Mouse (Mus musculus) cerebellum, postnatal 36 days (tissue): ENCODE results near the gene Cd53.

Source experiments
- DNase-seq, 2 experiments: peaks; one replicate each; pipeline ENCODE4 v3.0.0; 2021 to 2022; ENCODE audit warnings: mixed read lengths in 2 of 2

Gene Cd53

DNA sequence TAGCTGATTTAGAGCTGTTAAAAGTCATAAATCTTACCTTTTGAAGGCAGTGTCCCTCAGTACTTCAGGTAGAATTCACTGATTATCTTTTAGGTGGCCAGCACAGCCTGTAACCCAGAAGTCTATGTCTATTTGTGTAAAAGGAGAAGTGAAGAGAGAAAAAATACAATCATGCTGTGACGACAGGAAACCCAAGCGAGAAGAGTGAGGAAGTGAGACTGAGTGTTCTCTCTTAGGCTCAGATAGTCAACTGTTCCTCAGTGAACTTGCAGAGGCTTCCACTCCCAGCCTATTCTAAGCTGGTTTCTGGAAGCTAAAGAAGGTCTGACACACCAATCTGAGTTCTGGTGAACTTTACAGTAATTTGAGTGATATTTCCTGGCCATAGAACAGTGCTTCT, at the start of gene Cd53:
TSS of gene Cd53 (minus strand) at position 220 of the 400 bp plus-strand sequence.
- no peak for DNase-seq

- no peak for DNase-seq
Observed at GRCm38 (mm10) chr3:106832107-106832506, 42.2 kb upstream of the Cd53 start.

DNA sequence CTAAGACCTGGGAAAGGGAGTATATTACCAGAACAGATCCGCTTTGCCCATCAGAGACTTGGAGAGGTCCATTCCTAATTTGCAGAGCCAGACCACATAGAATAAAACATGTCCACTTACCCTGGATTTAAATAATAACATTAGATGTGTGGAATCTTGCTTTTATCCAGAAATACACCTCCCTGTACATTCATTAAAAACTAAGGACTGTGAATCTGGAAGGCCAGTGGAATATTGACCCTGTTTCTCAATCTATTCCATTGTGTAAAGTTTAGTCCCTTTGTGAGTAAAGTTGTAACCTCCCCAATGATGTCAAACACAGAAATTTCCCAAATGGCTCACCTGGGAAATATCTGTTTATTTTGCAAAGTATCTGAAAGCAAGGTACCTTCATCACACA, 36.2 kb upstream of the Cd53 start, which contains the start of gene Olfr266:
TSS of gene Olfr266 (minus strand) at position 101 of the 400 bp plus-strand sequence.
- no peak for DNase-seq

DNA sequence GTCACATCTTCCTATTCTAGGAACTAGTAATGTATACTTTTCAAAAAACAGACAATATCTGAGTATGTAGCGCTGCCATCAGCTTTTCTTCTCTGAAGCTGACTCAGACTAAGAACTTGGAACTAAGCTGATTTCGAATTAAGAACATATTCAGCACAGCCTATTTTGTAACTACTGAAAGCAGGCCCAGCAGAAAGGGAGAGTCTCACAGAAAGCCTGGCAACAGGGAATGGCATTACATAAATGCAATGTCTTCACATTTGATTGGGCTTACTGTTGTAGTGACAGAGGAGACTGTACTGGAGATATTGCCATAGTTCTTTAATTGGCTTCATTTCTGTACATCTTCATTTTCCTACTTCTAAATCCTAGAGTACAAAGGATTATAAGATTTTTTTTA, 27.7 kb upstream of the Cd53 start:
- no peak for DNase-seq

GRCm38 (mm10) chr3:106808972-106809695, 19.2 kb upstream of the Cd53 start:
- DNase-seq, result no peak

- DNase-seq, result no peak
Observed at GRCm38 (mm10) chr3:106798079-106798478, 8.1 kb upstream of the Cd53 start.

DNA sequence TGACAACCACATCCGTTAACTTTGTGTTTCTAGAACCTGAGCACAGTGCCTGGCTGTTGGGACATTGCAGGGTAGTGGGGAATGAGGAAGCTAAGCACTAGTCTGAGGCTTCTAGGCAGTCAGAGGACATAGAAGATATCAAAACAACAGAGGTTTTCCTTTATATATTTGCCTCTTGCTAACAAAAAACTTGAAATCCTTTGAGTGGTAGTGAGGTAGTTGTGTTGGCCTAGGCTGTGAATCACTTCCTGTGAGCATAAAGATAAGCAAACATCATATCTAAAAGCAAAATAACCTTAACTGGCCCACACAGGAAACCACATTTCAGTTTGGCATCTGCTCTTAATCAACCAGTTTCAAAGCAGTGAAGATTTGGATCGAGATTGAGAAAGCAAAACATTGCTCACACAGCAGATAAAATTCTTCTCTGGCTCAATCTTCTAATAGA, 1.5 kb downstream of the Cd53 start:
- no peak for DNase-seq

DNA sequence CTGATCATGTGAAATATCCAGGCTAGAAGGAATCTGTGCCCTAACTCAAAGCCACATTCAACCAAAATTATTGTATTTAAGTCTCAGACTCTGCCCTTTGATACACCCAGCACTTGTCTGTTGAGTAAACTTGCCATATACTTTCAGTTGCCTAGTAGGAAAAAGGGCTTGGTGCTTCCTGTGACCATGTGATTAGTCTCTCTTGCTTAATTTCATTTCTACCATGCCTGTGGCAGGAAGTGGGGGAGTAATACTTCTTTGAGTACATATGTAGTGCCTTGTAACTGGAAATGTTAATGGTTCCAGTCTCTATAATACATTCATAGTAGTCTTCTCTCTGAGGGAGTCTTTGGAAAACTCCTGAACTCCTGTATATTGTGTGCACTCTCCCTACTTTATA, 2.0 kb downstream of the Cd53 start:
- DNase-seq, result no peak

GRCm38 (mm10) chr3:106785130-106785529, 4.8 kb downstream of the Cd53 start:
- DNase-seq, result no peak

GRCm38 (mm10) chr3:106771834-106772233, 18.1 kb downstream of the Cd53 start:
- DNase-seq, result no peak

DNA sequence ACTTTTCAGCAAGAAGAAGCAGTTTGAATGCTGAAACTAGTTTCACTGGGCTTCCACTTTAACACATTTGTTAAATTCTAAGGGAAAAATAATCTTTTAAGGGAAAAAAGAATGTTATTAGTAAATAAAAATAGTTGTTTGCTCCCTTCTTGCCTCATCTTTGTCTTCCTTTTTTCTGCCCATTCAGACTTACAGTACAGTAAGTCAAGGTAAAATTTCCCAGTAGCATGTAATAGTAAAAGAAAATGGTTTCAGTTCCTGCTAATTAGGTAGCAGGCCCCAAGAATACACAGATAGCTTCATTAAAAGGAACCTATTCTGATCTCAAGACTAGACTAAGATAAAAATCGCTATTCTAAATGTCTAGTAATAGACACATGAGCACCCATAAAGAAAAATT, 34.1 kb downstream of the Cd53 start:
- DNase-seq, result no peak

DNA sequence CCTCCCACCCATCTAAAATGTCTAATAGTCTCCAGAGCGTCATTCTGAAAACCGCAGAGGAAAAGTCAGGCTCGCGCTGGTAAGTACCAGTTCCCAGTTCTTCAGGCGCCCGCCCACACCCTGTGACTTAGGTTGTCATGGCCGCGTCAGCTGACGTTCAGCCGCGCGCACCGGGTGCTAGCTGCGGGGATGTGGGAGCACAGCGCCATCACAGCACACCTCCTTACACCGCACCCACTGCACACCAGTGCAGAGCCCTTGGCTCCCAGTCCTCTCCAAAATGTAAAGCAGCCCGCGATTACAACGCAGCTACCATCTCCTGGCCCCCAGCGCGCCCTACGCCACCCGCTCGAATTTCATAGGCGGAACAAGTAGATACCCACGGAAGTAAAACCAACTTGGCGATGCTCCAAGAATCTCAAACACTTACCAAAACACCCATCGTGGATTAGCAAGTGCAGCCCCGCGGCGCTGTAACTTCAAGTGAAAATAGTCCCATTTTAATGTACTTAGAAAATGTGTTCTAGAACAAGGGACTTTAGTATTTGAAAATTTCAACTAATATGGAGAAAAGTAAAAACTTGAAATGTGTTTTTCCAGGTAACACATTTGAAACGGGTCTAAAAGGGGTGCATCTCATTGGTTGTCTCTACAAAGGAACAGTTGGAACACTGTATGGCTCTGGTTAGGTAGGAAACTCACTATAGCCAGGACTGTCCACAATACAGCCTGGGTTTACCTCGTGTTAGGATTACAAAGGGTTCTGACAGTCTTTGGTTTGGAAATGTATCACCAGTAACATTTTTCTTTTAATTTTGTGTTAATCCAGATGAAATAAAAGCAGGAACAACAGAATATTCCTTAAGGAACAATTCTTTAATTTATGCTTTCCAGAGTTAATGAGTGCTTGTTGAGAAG, 67.7 kb downstream of the Cd53 start:
- DNase-seq, result peak; percentile 81 to 83

DNA sequence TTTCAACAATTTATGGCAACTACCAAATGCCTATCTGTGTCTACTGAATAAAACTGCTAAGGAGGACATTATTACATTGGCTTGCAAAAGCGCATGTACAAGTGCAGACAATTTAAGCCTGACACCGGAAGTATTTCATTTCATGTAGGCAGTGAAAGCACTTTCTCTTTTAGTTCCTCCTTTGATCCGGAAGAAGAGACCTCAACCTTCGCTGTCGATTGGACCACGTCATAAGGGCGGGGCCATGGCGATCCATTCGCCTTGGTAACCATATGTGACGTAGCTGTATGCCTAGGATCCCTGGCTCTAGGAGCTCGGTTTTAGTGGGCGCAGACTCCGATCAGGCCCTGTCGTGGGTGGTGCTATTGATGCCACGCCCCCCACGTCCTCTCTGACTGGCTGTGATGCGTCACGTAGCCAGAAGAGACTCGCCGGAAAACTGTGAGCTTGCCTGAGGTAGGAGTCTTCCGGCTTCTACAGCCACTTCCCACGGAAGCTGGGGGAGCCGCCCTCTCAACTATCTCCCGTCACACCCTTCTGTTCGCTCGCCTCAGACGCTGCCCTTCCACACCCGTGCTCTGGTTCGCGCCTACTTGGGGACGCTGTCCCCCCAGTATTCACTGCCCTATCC, 68.4 kb downstream of the Cd53 start:
- DNase-seq, result peak; percentile 94
